Mouse (Mus musculus) kidney, postnatal 10 days (tissue): ENCODE data around the gene Gpr62.

ENCODE experiments used
- DNase-seq: peaks from one replicate; pipeline ENCODE4 v3.0.0; 2021; ENCODE audit warnings: mixed read lengths

Gene Gpr62

GRCm38 (mm10) chr9:106473753-106474105 is 8.0 kb upstream of the Gpr62 start:
- DNase-seq = peak; percentile 24

GRCm38 (mm10) chr9:106473081-106473752 is 7.5 kb upstream of the Gpr62 start:
- peak; percentile 26 for DNase-seq

- DNase-seq = peak; percentile 20
Measured at GRCm38 (mm10) chr9:106472321-106472720, 6.6 kb upstream of the Gpr62 start.

GRCm38 (mm10) chr9:106471892-106472291 is 6.2 kb upstream of the Gpr62 start:
- DNase-seq = peak; percentile 84

- DNase-seq = no peak
Measured at GRCm38 (mm10) chr9:106470991-106471750, 5.4 kb upstream of the Gpr62 start.

GRCm38 (mm10) chr9:106469776-106470175 is 4.0 kb upstream of the Gpr62 start:
- no peak for DNase-seq

- no peak for DNase-seq
Measured at GRCm38 (mm10) chr9:106469317-106469716, 3.6 kb upstream of the Gpr62 start.

GRCm38 (mm10) chr9:106467746-106468145 is 2.0 kb upstream of the Gpr62 start:
- DNase-seq = no peak

- DNase-seq = no peak
Measured at GRCm38 (mm10) chr9:106466721-106467120, 983 bp upstream of the Gpr62 start.

- peak; percentile 81 for DNase-seq
Measured at GRCm38 (mm10) chr9:106464751-106465541, 792 bp downstream of the Gpr62 start.

GRCm38 (mm10) chr9:106463122-106464063 is 2.3 kb downstream of the Gpr62 start:
- no peak for DNase-seq

GRCm38 (mm10) chr9:106462430-106462800 is 3.3 kb downstream of the Gpr62 start:
- no peak for DNase-seq

- no peak for DNase-seq
Measured at GRCm38 (mm10) chr9:106461641-106462429, 3.9 kb downstream of the Gpr62 start.

- no peak for DNase-seq
Measured at GRCm38 (mm10) chr9:106461026-106461415, 4.7 kb downstream of the Gpr62 start.

- no peak for DNase-seq
Measured at GRCm38 (mm10) chr9:106460401-106461025, 5.2 kb downstream of the Gpr62 start.

GRCm38 (mm10) chr9:106459946-106460345 is 5.8 kb downstream of the Gpr62 start:
- DNase-seq = no peak

- DNase-seq = no peak
Measured at GRCm38 (mm10) chr9:106457920-106458319, 7.8 kb downstream of the Gpr62 start.

- DNase-seq = no peak
Measured at GRCm38 (mm10) chr9:106457163-106457559, 8.6 kb downstream of the Gpr62 start.

GRCm38 (mm10) chr9:106456325-106457162 is 9.2 kb downstream of the Gpr62 start:
- DNase-seq = peak; percentile 46
